In the genomic region with DNA sequence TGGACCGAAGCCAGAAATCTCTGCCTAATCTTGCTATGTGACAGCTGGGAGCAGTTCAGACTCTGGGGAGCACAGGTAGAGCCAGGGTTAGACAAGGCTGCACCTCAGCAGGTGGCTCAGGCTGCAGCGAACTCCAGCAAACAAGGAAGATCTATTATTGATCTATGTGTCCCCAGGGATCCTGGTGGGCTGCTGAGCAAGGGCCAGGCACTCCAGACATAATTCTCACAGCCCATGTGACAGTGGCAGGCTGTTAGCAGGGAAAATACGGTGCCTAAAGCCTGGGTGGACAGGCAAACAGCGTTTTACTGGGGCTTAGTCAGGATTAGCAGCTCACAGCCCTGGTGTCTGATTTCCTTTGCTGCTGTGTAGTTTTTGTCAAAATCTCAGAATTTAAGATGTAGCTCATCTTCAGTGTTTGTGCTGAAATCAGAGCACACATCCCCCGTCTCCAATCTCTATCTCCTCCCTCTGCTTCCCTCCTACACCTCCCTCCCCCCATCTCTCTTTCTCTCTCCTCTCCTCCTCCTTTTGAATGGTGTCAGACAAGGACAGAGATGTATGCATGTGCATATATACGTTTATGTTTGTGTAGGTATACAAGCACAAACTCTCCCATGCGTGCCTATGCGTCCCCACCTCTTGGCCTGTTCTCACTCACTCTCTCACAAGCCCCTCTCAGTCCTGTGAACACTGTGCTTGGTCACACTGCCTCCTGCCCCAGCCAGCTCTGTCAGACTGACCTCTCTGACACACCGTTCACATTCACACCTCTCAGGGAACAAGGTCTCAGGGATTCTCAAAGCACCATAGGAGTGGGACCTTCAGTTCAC, we compare ENCODE assay signal across 11 mouse cellular contexts. TPM values are rescaled to one million over a fixed set of nuclear protein-coding genes. Genes with fewer than 3 reads are reported as not detected.
DNase-seq lines count a peak whose midpoint lies in the region; ATAC-seq lines count a peak whose summit lies in the region.
"Had no signal": no experiment of that assay in that cellular context is flagged by ENCODE, and none has a peak within 500 bp of the region (broad histone marks: within the 10 kb centered on the region; RNA-seq: fewer than 3 reads in every experiment).

No protein-coding gene starts in this region.

- no peak overlapping the region for H3K4me3 ChIP-seq in heart, embryonic 10.5 days
- H3K4me3 ChIP-seq in lung, embryonic 16.5 days (ENCODE audit: low read length), result no peak overlapping the region
- no peak overlapping the region for H3K4me3 ChIP-seq in neural tube, embryonic 15.5 days (replicated peaks)
- H3K4me3 ChIP-seq: liver, embryonic 15.5 days; myocyte had no signal

- H3K36me3 ChIP-seq in heart, embryonic 10.5 days, result no peaks in the 10 kb centered on the region
- no peaks in the 10 kb centered on the region for H3K36me3 ChIP-seq in lung, embryonic 16.5 days (ENCODE audit: control insufficient read depth, insufficient read depth, low read length)
- H3K36me3 ChIP-seq in neural tube, embryonic 15.5 days, result no peaks in the 10 kb centered on the region
- H3K36me3 ChIP-seq: liver, embryonic 15.5 days had no signal

- no peak overlapping the region for H3K9ac ChIP-seq in lung, embryonic 16.5 days (ENCODE audit: low read length)
- H3K9ac ChIP-seq in neural tube, embryonic 15.5 days (replicated peaks), result no peak overlapping the region
- H3K9ac ChIP-seq: liver, embryonic 15.5 days had no signal

- H3K27ac ChIP-seq in heart, embryonic 10.5 days, result peak overlapping the region; percentile 76
- no peak overlapping the region for H3K27ac ChIP-seq in lung, embryonic 16.5 days (ENCODE audit: low read length)
- no peak overlapping the region for H3K27ac ChIP-seq in neural tube, embryonic 15.5 days (replicated peaks)
- H3K27ac ChIP-seq: liver, embryonic 15.5 days had no signal

- DNase-seq in heart, embryonic 10.5 days (ENCODE audit: low spot score), result no peak
- DNase-seq in heart, postnatal 10 days, result no peak
- DNase-seq in lung, postnatal 4 days, result no peak
- peak; percentile 19 for DNase-seq in heart, postnatal 4 days
- no peak for DNase-seq in layer of hippocampus, postnatal 25 days (ENCODE audit: extremely low spot score in 1 of 2, low spot score in 1 of 2)
- no peak for DNase-seq in gastrocnemius, postnatal 14 days
- DNase-seq: thymus, postnatal 14 days had no signal

- WGBS in heart, embryonic 10.5 days, result 32% methylated on average over 9 of the region's 9 CpGs
- WGBS in lung, embryonic 16.5 days, result 32% methylated on average over 9 of the region's 9 CpGs
- 51% methylated on average over 9 of the region's 9 CpGs for WGBS in neural tube, embryonic 15.5 days

- peaks cover 28% of the 10 kb centered on the region for H3K4me1 ChIP-seq in heart, embryonic 10.5 days
- no peaks in the 10 kb centered on the region; the same call in 1 of the 2 replicates for H3K4me1 ChIP-seq in lung, embryonic 16.5 days (replicated peaks; ENCODE audit: control insufficient read depth, insufficient read depth, low read length)
- peaks cover 14% of the 10 kb centered on the region; the same call in 1 of the 2 replicates for H3K4me1 ChIP-seq in neural tube, embryonic 15.5 days
- H3K4me1 ChIP-seq: liver, embryonic 15.5 days had no signal

- H3K27me3 ChIP-seq in heart, embryonic 10.5 days (ENCODE audit: insufficient read depth, poor library complexity, severe bottlenecking), result no peaks in the 10 kb centered on the region
- H3K27me3 ChIP-seq in lung, embryonic 16.5 days (ENCODE audit: control insufficient read depth, insufficient read depth, low read depth, low read length), result no peaks in the 10 kb centered on the region
- no peaks in the 10 kb centered on the region for H3K27me3 ChIP-seq in neural tube, embryonic 15.5 days (replicated peaks)
- H3K27me3 ChIP-seq: liver, embryonic 15.5 days had no signal

- no peaks in the 10 kb centered on the region for H3K9me3 ChIP-seq in heart, embryonic 10.5 days
- H3K9me3 ChIP-seq in lung, embryonic 16.5 days (ENCODE audit: control insufficient read depth, low read length), result no peaks in the 10 kb centered on the region
- no peaks in the 10 kb centered on the region for H3K9me3 ChIP-seq in neural tube, embryonic 15.5 days (replicated peaks)
- H3K9me3 ChIP-seq: liver, embryonic 15.5 days had no signal

- intact Hi-C loops in heart, postnatal 10 days (cut with DNase I), result no loop called here
- intact Hi-C loops in gastrocnemius, postnatal 14 days (cut with DNase I; ENCODE audit: low total_unique reads), result no loop called here

- no peak overlapping the region for H3K4me2 ChIP-seq in lung, embryonic 16.5 days (ENCODE audit: low read depth, low read length)
- no peak overlapping the region for H3K4me2 ChIP-seq in neural tube, embryonic 15.5 days
- H3K4me2 ChIP-seq: liver, embryonic 15.5 days had no signal

- peak; percentile 17; the same call in 1 of the 2 replicates for ATAC-seq in lung, embryonic 16.5 days (ENCODE audit: low read depth)
- ATAC-seq in neural tube, embryonic 15.5 days (ENCODE audit: low FRiP score), result peak; percentile 67; the same call in 1 of the 2 replicates

RNA-seq across cellular contexts. Expression of gene Ryr2, which starts 52.8 kb away (rescaled TPM):
- 22.0 and 31.5 TPM in 2 replicates for polyA plus RNA-seq in heart, embryonic 10.5 days (2016; fragmentation: Nextera tagmentation; extraction: Ambion mirVana)
- total RNA-seq in heart, postnatal 10 days (2021), result 100 to 1,000 TPM; 767 to 773 TPM
- polyA plus RNA-seq in lung, embryonic 16.5 days (2015; fragmentation: Nextera tagmentation; extraction: Ambion mirVana), result 1.5 and 1.6 TPM in 2 replicates
- 100 to 1,000 TPM; 710 to 754 TPM for total RNA-seq in heart, postnatal 4 days (2021)
- polyA plus RNA-seq in neural tube, embryonic 15.5 days (2015; fragmentation: Nextera tagmentation; extraction: Ambion mirVana), result 4.6 and 7.1 TPM in 2 replicates
- 100 to 1,000 TPM; 175 to 248 TPM for total RNA-seq in layer of hippocampus, postnatal 25 days (2021)
- under 1 TPM; 0.23 to 0.40 TPM for total RNA-seq in gastrocnemius, postnatal 14 days (2021)
- polyA plus RNA-seq: myocyte had no signal

Comparison
In these comparisons a context has a peak if more than half of its experiments do, and no peak if none do; other contexts are left out.
1. RNA of gene Ryr2, which starts 52.8 kb away (total RNA-seq): 767 to 773 TPM in heart, postnatal 10 days, 710 to 754 TPM in heart, postnatal 4 days and 175 to 248 TPM in layer of hippocampus, postnatal 25 days; 0.23 to 0.40 TPM in gastrocnemius, postnatal 14 days; every median in the first group is over 100 times any median in the second.